Mouse (Mus musculus): ENCODE measurements around the gene Pus1. TPM values are rescaled to one million over a fixed set of nuclear protein-coding genes. Genes with fewer than 3 reads are reported as not detected.

The Pus1 gene
- total RNA-seq (2014; fragmentation: Nextera tagmentation) = 57.4 and 74.3 TPM in 2 replicates
- total RNA-seq (2017) = 82.3 and 102 TPM in 2 replicates

- peak; percentile 75 for ATAC-seq (replicated peaks; ENCODE audit: low FRiP score, low TSS enrichment, poor library complexity, severe bottlenecking)
Measured at GRCm38 (mm10) chr5:110779998-110780760, at the start of gene Pus1. Gene Pus1 (minus strand): TSS chr5:110780659.

DNA sequence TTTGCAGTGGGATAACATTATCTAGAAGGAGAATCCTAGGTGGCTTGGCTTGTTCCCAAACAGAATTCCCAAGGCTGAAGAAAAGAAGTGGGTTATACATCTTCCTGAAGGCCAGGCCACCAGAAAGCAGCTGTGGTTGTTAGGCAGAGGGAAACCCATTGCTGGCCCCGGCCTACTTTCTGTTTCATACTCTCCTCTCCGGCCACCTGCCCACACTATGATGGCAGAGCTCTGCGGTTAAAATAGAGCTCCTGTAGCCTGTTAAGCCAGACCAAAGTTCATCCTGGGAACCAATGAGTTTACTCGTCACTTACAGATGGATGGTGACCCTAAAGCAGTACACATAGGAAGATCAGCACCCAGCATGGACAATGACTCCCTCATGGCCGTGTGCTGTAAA is 47.1 kb upstream of the Pus1 start:
- no peak for ATAC-seq (replicated peaks; ENCODE audit: low FRiP score, low TSS enrichment, poor library complexity, severe bottlenecking)

GRCm38 (mm10) chr5:110826781-110827495 is 46.5 kb upstream of the Pus1 start:
- ATAC-seq (replicated peaks; ENCODE audit: low FRiP score, low TSS enrichment, poor library complexity, severe bottlenecking) = no peak

GRCm38 (mm10) chr5:110824421-110824820 is 44.0 kb upstream of the Pus1 start:
- ATAC-seq (replicated peaks; ENCODE audit: low FRiP score, low TSS enrichment, poor library complexity, severe bottlenecking) = no peak

GRCm38 (mm10) chr5:110809667-110810325 is 29.3 kb upstream of the Pus1 start, which contains the start of gene Ulk1:
Gene Ulk1 (minus strand): TSS chr5:110810097.
- ATAC-seq (replicated peaks; ENCODE audit: low FRiP score, low TSS enrichment, poor library complexity, severe bottlenecking) = peak; percentile 89

DNA sequence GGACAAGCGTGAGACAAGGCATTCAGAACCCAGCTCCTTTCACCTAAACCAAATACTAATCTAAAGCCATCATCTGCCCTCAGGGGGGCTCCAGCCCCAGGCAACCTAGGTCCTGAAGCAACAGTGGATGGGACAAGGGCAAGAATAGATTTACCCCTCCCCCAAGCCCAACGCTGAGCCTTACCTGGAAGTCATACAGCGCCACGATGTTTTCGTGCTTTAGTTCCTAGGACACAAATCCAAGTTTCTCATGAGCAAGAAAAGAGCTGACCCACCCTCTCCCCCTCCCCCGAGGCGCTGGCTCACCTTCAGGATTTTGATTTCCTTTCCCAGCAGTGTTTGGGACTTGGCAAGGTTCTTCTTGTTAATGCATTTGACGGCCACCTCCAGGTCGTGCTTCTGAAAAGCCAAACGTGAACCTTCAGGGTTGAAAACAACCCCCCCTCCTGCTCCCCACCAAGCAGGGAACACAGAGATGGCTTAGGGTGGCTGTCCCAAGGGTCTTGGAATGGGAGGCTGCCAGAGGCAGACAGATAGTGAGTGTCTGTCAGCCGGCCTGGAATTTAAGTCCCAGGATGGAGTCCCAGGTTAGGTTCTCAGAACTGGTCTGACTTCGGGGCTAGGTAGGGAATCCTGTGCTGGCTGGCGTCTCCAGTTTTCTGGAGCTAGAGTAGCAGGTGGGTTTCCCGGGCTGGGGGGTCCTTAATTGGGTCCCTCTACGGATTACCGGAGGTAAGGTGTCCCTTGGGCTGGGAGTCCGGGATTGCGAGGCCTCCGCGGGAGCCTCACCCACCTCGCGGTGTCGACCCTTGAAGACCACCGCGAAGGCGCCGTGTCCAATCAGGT is 28.6 kb upstream of the Pus1 start:
- no peak for ATAC-seq (replicated peaks; ENCODE audit: low FRiP score, low TSS enrichment, poor library complexity, severe bottlenecking)

DNA sequence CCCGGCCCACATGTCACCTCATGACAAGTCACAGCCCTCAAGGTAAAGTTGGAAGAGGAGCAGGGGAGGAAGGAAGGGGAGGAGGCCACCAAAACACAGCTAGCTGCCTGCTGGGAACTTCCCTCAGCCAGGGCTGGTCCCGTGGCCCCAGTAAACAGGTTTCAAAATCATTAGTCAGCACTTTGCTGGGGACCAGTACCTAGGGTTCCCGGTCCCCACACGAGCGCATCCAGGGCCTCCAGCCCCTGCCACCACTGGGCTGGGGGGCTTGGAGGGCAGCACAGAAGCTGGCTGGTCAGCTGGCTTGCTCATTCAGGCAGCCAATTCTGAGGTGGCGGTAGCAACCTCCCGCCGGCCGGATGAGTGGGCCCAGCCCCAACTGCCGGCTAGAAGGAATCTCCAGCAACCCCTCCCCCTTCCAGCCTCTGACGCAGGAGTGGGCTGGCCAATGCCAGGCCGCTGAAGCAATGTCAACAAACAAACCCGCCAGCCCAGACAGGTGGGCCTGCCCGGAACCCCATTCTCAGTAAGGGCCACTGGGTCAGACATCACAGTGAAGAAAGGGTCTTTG is 27.7 kb upstream of the Pus1 start:
- peak; percentile 67 for ATAC-seq (replicated peaks; ENCODE audit: low FRiP score, low TSS enrichment, poor library complexity, severe bottlenecking)

- no peak for ATAC-seq (replicated peaks; ENCODE audit: low FRiP score, low TSS enrichment, poor library complexity, severe bottlenecking)
Measured at GRCm38 (mm10) chr5:110807453-110807852, 27.0 kb upstream of the Pus1 start.

DNA sequence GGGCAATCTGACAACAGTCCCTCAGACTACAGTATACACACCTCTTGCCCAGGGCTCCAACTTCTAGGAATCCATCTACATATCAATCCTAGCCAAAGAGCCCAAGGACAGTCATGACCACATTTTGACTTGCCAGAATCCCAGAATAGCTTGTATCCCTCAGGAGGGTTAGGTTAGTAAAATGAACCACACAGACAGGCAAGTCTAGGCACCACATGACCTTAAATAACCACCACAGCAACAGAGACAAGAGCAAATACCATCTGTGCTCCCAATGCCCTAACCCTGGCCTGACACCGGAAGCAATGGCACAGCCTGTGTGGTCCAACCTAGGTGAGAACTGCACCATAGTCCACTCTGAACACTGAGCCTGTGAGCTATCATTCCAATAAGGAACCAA is 26.2 kb upstream of the Pus1 start:
- ATAC-seq (replicated peaks; ENCODE audit: low FRiP score, low TSS enrichment, poor library complexity, severe bottlenecking) = no peak

GRCm38 (mm10) chr5:110806154-110806553 is 25.7 kb upstream of the Pus1 start:
- no peak for ATAC-seq (replicated peaks; ENCODE audit: low FRiP score, low TSS enrichment, poor library complexity, severe bottlenecking)

- ATAC-seq (replicated peaks; ENCODE audit: low FRiP score, low TSS enrichment, poor library complexity, severe bottlenecking) = peak; percentile 7; the same call in 1 of the 2 replicates
Measured at GRCm38 (mm10) chr5:110804012-110804743, 23.7 kb upstream of the Pus1 start.

DNA sequence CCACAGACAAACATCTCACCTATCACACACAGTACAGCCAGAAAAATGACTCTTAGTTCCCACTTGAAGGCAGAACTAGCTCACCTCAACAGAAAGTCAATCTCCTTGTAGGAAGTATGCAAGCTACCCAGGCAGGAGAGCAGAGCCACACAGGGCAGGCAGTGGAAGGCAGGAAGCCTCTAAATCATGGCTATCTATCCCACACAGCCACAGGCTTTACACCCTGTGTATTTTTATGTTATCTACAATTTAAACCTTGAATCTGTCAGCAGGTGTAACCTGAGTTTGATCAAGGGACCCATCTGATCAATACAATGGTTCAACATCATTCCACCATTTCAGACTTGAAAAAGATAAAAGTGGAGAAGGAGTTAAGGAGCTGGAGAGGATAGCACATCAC is 22.4 kb upstream of the Pus1 start:
- ATAC-seq (replicated peaks; ENCODE audit: low FRiP score, low TSS enrichment, poor library complexity, severe bottlenecking) = peak; percentile 30; the same call in 1 of the 2 replicates

GRCm38 (mm10) chr5:110802186-110802585 is 21.7 kb upstream of the Pus1 start:
- no peak for ATAC-seq (replicated peaks; ENCODE audit: low FRiP score, low TSS enrichment, poor library complexity, severe bottlenecking)

- no peak for ATAC-seq (replicated peaks; ENCODE audit: low FRiP score, low TSS enrichment, poor library complexity, severe bottlenecking)
Measured at GRCm38 (mm10) chr5:110801036-110801624, 20.7 kb upstream of the Pus1 start.

GRCm38 (mm10) chr5:110797696-110798095 is 17.2 kb upstream of the Pus1 start:
- no peak for ATAC-seq (replicated peaks; ENCODE audit: low FRiP score, low TSS enrichment, poor library complexity, severe bottlenecking)

DNA sequence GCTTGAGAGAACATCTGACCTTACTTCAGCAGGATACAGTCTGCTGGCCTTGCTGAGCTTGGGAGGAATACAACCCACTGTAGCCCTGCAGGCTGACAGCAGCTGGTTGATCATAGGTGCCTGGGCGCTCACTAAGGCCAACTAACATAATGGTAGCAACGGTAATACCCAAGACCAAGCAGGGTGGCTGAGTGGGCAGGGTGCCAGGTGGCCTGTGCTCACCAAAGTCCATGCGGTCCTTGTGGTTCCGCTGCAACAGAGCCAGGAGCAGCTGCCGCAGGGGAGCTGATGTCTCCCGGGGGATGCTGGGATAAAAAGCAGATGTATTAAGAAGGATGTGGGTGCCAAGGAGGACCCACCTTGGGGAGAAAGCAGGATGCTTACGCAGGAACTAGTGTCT is 13.9 kb upstream of the Pus1 start:
- no peak for ATAC-seq (replicated peaks; ENCODE audit: low FRiP score, low TSS enrichment, poor library complexity, severe bottlenecking)

- ATAC-seq (replicated peaks; ENCODE audit: low FRiP score, low TSS enrichment, poor library complexity, severe bottlenecking) = peak; percentile 79
Measured at GRCm38 (mm10) chr5:110788684-110789083, 8.2 kb upstream of the Pus1 start.
